Mouse (Mus musculus): ENCODE measurements around the gene Tmem69. TPM values are rescaled to one million over a fixed set of nuclear protein-coding genes. Genes with fewer than 3 reads are reported as not detected.
A peak's percentile ranks its signal among the peaks of the same experiment; 100 is the strongest.

The Tmem69 gene
- polyA plus RNA-seq, 1 experiment from 2014 or later: 27.7 TPM

- WGBS: 63% methylated on average over 2 of the region's 2 CpGs
- H3K9me3 ChIP-seq: no peaks in the 10 kb centered on the region
- H3K27ac ChIP-seq: no peak overlapping the region
- no peak overlapping the region for H3K4me3 ChIP-seq
- no peaks in the 10 kb centered on the region for H3K27me3 ChIP-seq (ENCODE audit: poor library complexity, severe bottlenecking)
- peaks cover 42% of the 10 kb centered on the region for H3K36me3 ChIP-seq (replicated peaks)
- DNase-seq (ENCODE audit: extremely low spot score, low spot score): no peak
- H3K4me1 ChIP-seq: no peaks in the 10 kb centered on the region
Measured at GRCm38 (mm10) chr4:116531109-116531508, 24.6 kb downstream of the Tmem69 start.

GRCm38 (mm10) chr4:116507425-116508218 is 48.1 kb downstream of the Tmem69 start, which contains the start of gene Ipp:
Ipp (plus strand) TSS chr4:116507549.
- H3K9me3 ChIP-seq: no peaks in the 10 kb centered on the region
- peaks cover 17% of the 10 kb centered on the region for H3K4me1 ChIP-seq
- peak; percentile 93 for DNase-seq (ENCODE audit: extremely low spot score, low spot score)
- no peaks in the 10 kb centered on the region for H3K27me3 ChIP-seq (ENCODE audit: poor library complexity, severe bottlenecking)
- under 1% methylated on average over 55 of the region's 55 CpGs for WGBS
- peaks cover 18% of the 10 kb centered on the region for H3K36me3 ChIP-seq (replicated peaks)
- peak within 1 kb of the TSS; percentile 61 for H3K4me3 ChIP-seq
- peak within 1 kb of the TSS; percentile 94 for H3K27ac ChIP-seq

GRCm38 (mm10) chr4:116506886-116507424 is 48.8 kb downstream of the Tmem69 start:
- Histone ChIP-seq H3K27me3 (ENCODE audit: poor library complexity, severe bottlenecking) (no peaks in the 10 kb centered on the region), H3K27ac (peak overlapping the region; percentile 94), H3K4me1 (peaks cover 17% of the 10 kb centered on the region), H3K9me3 (no peaks in the 10 kb centered on the region), H3K36me3 (replicated peaks) (peaks cover 12% of the 10 kb centered on the region), H3K4me3 (peak overlapping the region; percentile 61)
- WGBS: 24% methylated on average over 11 of the region's 11 CpGs
- DNase-seq (ENCODE audit: extremely low spot score, low spot score): peak; percentile 26

Other genes starting within 250 kb of the Tmem69 start
- gene Mast2, start 91.8 kb downstream of the Tmem69 start, polyA plus RNA-seq (2016; fragmentation: Nextera tagmentation; extraction: Ambion mirVana): 15.4 and 15.9 TPM in 2 replicates
- gene Ipp, start 48.4 kb downstream of the Tmem69 start, polyA plus RNA-seq (2016; fragmentation: Nextera tagmentation; extraction: Ambion mirVana): 19.7 and 22.9 TPM in 2 replicates
- gene Gpbp1l1, start 1.7 kb upstream of the Tmem69 start, polyA plus RNA-seq (2016; fragmentation: Nextera tagmentation; extraction: Ambion mirVana): 28.3 and 32.2 TPM in 2 replicates
- gene Ccdc17, start 40.7 kb upstream of the Tmem69 start, polyA plus RNA-seq (2016; fragmentation: Nextera tagmentation; extraction: Ambion mirVana): 2.4 and 3.5 TPM in 2 replicates
- gene Nasp, start 72.0 kb upstream of the Tmem69 start, polyA plus RNA-seq (2016; fragmentation: Nextera tagmentation; extraction: Ambion mirVana): 354 and 376 TPM in 2 replicates
- gene Akr1a1, start 95.7 kb upstream of the Tmem69 start, polyA plus RNA-seq (2016; fragmentation: Nextera tagmentation; extraction: Ambion mirVana): 534 and 550 TPM in 2 replicates
- 1,457 and 1,472 TPM in 2 replicates for gene Prdx1, start 129.6 kb upstream of the Tmem69 start, polyA plus RNA-seq (2016; fragmentation: Nextera tagmentation; extraction: Ambion mirVana)
- gene Mmachc, start 152.5 kb upstream of the Tmem69 start, polyA plus RNA-seq (2016; fragmentation: Nextera tagmentation; extraction: Ambion mirVana): 45.6 and 47.3 TPM in 2 replicates
- gene Ccdc163, start 152.6 kb upstream of the Tmem69 start, polyA plus RNA-seq (2016; fragmentation: Nextera tagmentation; extraction: Ambion mirVana): 31.5 and 37.0 TPM in 2 replicates
- 9.0 and 9.4 TPM in 2 replicates for gene Tesk2, start 165.0 kb upstream of the Tmem69 start, polyA plus RNA-seq (2016; fragmentation: Nextera tagmentation; extraction: Ambion mirVana)